Comparison of ENCODE assay signal across 13 mouse cellular contexts in genomic region chr2:167291656-167292055, GRCm38 (mm10). TPM values are rescaled to one million over a fixed set of nuclear protein-coding genes. Genes with fewer than 3 reads are reported as not detected.
DNase-seq lines count a peak whose midpoint lies in the region; ATAC-seq and TF ChIP-seq lines count a peak whose summit lies in the region.
"Had no signal": no experiment of that assay in that cellular context is flagged by ENCODE, and none has a peak within 500 bp of the region (broad histone marks: within the 10 kb centered on the region; RNA-seq: fewer than 3 reads in every experiment).

No protein-coding gene starts in this region.

- no peaks in the 10 kb centered on the region for H3K36me3 ChIP-seq in liver, embryonic 11.5 days (ENCODE audit: control insufficient read depth, insufficient read depth, low read length)
- H3K36me3 ChIP-seq in liver, postnatal 0 days (replicated peaks; ENCODE audit: insufficient read depth, low read length): no peaks in the 10 kb centered on the region
- no peaks in the 10 kb centered on the region for H3K36me3 ChIP-seq in midbrain, embryonic 15.5 days (replicated peaks)
- H3K36me3 ChIP-seq: neural tube, embryonic 15.5 days had no signal

- TF ChIP-seq EP300 in liver, postnatal 0 days (IDR thresholded peaks at IDR 0.05; ENCODE audit: low read depth): no peak

- TF ChIP-seq CTCF in gastrocnemius, adult 2 months (IDR thresholded peaks at IDR 0.05): no peak
- no peak for TF ChIP-seq CTCF in liver, postnatal 0 days (IDR thresholded peaks at IDR 0.05; ENCODE audit: low read depth)

- H3K4me1 ChIP-seq in liver, embryonic 11.5 days (replicated peaks; ENCODE audit: control insufficient read depth, insufficient read depth, low read length): peaks cover 28% of the 10 kb centered on the region
- peaks cover 11% of the 10 kb centered on the region; the same call in 1 of the 2 replicates for H3K4me1 ChIP-seq in liver, postnatal 0 days (ENCODE audit: insufficient read depth)
- H3K4me1 ChIP-seq in midbrain, embryonic 15.5 days: no peaks in the 10 kb centered on the region

- H3K9me3 ChIP-seq in liver, embryonic 11.5 days (ENCODE audit: control insufficient read depth, low read length): no peaks in the 10 kb centered on the region
- no peaks in the 10 kb centered on the region for H3K9me3 ChIP-seq in liver, postnatal 0 days (ENCODE audit: low read length)
- no peaks in the 10 kb centered on the region for H3K9me3 ChIP-seq in midbrain, embryonic 15.5 days
- H3K9me3 ChIP-seq: neural tube, embryonic 15.5 days had no signal

- no peak overlapping the region for H3K4me3 ChIP-seq in gastrocnemius, adult 2 months
- H3K4me3 ChIP-seq in liver, embryonic 11.5 days (ENCODE audit: low read depth, low read length): no peak overlapping the region
- H3K4me3 ChIP-seq in liver, postnatal 0 days (ENCODE audit: low read depth, low read length): no peak overlapping the region
- no peak overlapping the region for H3K4me3 ChIP-seq in midbrain, embryonic 15.5 days
- H3K4me3 ChIP-seq: neural tube, embryonic 15.5 days had no signal

- 0 out of 2 replicates have a peak, but pooled peaks have one; percentile 13 for ATAC-seq in liver, embryonic 11.5 days (replicated peaks; ENCODE audit: low FRiP score)
- no peak for ATAC-seq in liver, postnatal 0 days
- ATAC-seq in monocyte, adult 5-6 weeks (replicated peaks; ENCODE audit: insufficient number of reproducible peaks, low FRiP score, low TSS enrichment, poor library complexity, severe bottlenecking): 0 out of 2 replicates have a peak, but pooled peaks have one; percentile 51
- ATAC-seq in midbrain, embryonic 15.5 days (replicated peaks): no peak
- ATAC-seq: activated CD4-positive, CD25-positive, alpha-beta regulatory T cell, adult 4 months had no signal

- H3K9ac ChIP-seq in liver, embryonic 11.5 days (ENCODE audit: low read depth, low read length): no peak overlapping the region
- no peak overlapping the region for H3K9ac ChIP-seq in liver, postnatal 0 days (replicated peaks)
- H3K9ac ChIP-seq in midbrain, embryonic 15.5 days: no peak overlapping the region
- H3K9ac ChIP-seq: neural tube, embryonic 15.5 days had no signal

- 81% methylated on average over 11 of the region's 11 CpGs for WGBS in liver, embryonic 11.5 days
- WGBS in liver, postnatal 0 days (ENCODE audit: insufficient replicate concordance): 75% methylated on average over 11 of the region's 11 CpGs
- WGBS in midbrain, embryonic 15.5 days: 92% methylated on average over 11 of the region's 11 CpGs

- intact Hi-C loops in gastrocnemius, adult 2 months (cut with DNase I): no loop called here

- H3K27me3 ChIP-seq in liver, embryonic 11.5 days (replicated peaks; ENCODE audit: control insufficient read depth, insufficient read depth, low read length): no peaks in the 10 kb centered on the region
- H3K27me3 ChIP-seq in liver, postnatal 0 days (ENCODE audit: insufficient read depth, low read length): no peaks in the 10 kb centered on the region
- no peaks in the 10 kb centered on the region for H3K27me3 ChIP-seq in midbrain, embryonic 15.5 days (replicated peaks)
- H3K27me3 ChIP-seq: neural tube, embryonic 15.5 days had no signal

- H3K4me2 ChIP-seq in liver, embryonic 11.5 days: peak overlapping the region; percentile 47
- no peak overlapping the region for H3K4me2 ChIP-seq in liver, postnatal 0 days (ENCODE audit: low read depth, low read length)
- H3K4me2 ChIP-seq in midbrain, embryonic 15.5 days: no peak overlapping the region
- H3K4me2 ChIP-seq: neural tube, embryonic 15.5 days had no signal

- no peak overlapping the region for H3K27ac ChIP-seq in gastrocnemius, adult 2 months
- peak overlapping the region; percentile 66; the same call in 1 of the 2 replicates for H3K27ac ChIP-seq in liver, embryonic 11.5 days (ENCODE audit: low read depth, low read length)
- no peak overlapping the region for H3K27ac ChIP-seq in liver, postnatal 0 days (ENCODE audit: low read depth)
- no peak overlapping the region for H3K27ac ChIP-seq in midbrain, embryonic 15.5 days
- H3K27ac ChIP-seq: neural tube, embryonic 15.5 days had no signal

- peak; percentile 8 for DNase-seq in gastrocnemius, adult 2 months
- DNase-seq in gastrocnemius, adult 8-10 months (ENCODE audit: low spot score in 2 of 2): no peak
- DNase-seq in liver, embryonic 11.5 days (ENCODE audit: low spot score): no peak
- no peak for DNase-seq in liver, postnatal 0 days
- DNase-seq in adrenal gland, postnatal 14 days: peak; percentile 10
- DNase-seq: left cerebral cortex, postnatal 4 days; midbrain, embryonic 14.5 days had no signal

RNA-seq across cellular contexts. Expression of gene Ptgis, which starts 51.3 kb away (rescaled TPM):
- total RNA-seq in gastrocnemius, adult 2 months (2021): 1 to 10 TPM; 1.7 to 5.2 TPM
- total RNA-seq in gastrocnemius, adult 8-10 months (2022): 1 to 10 TPM; 1.1 to 3.3 (median 1.9) TPM
- 7.4 and 7.7 TPM in 2 replicates for polyA plus RNA-seq in liver, embryonic 11.5 days (2014; fragmentation: Nextera tagmentation; extraction: Ambion mirVana)
- polyA plus RNA-seq in liver, postnatal 0 days (2015; fragmentation: Nextera tagmentation; extraction: Ambion mirVana): 1.1 and 1.8 TPM in 2 replicates
- total RNA-seq in adrenal gland, postnatal 14 days (2021): 17.1 and 20.4 TPM in 2 replicates
- total RNA-seq in monocyte, adult 5-6 weeks (2017): not detected in 3 replicates
- polyA plus RNA-seq in midbrain, embryonic 15.5 days (2015; fragmentation: Nextera tagmentation; extraction: Ambion mirVana): 4.3 and 4.8 TPM in 2 replicates
- total RNA-seq: common myeloid progenitor, adult 5-6 weeks had no signal
- polyA plus RNA-seq: erythroblast, embryonic 14.5 days had no signal

RNA-seq across cellular contexts. Expression of gene B4galt5, which starts 57.3 kb away (rescaled TPM):
- total RNA-seq in gastrocnemius, adult 2 months (2021): 10 to 100 TPM in 1 of 2 experiments, 1 to 10 TPM in 1; 7.8 to 10.6 TPM
- 10 to 100 TPM in 1 of 4 experiments, 1 to 10 TPM in 3; 6.2 to 13.3 (median 8.8) TPM for total RNA-seq in gastrocnemius, adult 8-10 months (2022)
- 8.0 and 11.8 TPM in 2 replicates for polyA plus RNA-seq in liver, embryonic 11.5 days (2014; fragmentation: Nextera tagmentation; extraction: Ambion mirVana)
- 3.2 and 4.2 TPM in 2 replicates for polyA plus RNA-seq in liver, postnatal 0 days (2015; fragmentation: Nextera tagmentation; extraction: Ambion mirVana)
- total RNA-seq in adrenal gland, postnatal 14 days (2021): 75.6 and 77.7 TPM in 2 replicates
- total RNA-seq in monocyte, adult 5-6 weeks (2017): 107 to 198 TPM (median 140 TPM) in 3 replicates
- 28.3 and 31.8 TPM in 2 replicates for polyA plus RNA-seq in midbrain, embryonic 15.5 days (2015; fragmentation: Nextera tagmentation; extraction: Ambion mirVana)

Comparison
In these comparisons a context has a peak if more than half of its experiments do, and no peak if none do; other contexts are left out.
1. DNase-seq: peak in gastrocnemius, adult 2 months (single experiment) and adrenal gland, postnatal 14 days (single experiment); none in gastrocnemius, adult 8-10 months (0 of 2), liver, embryonic 11.5 days (single experiment) and liver, postnatal 0 days (single experiment).
2. ATAC-seq: peak in liver, embryonic 11.5 days (single experiment) and monocyte, adult 5-6 weeks (single experiment); none in liver, postnatal 0 days (single experiment) and midbrain, embryonic 15.5 days (single experiment).